Mouse (Mus musculus) gastrocnemius, postnatal 10 days (tissue): ENCODE results near the gene Atf2. TPM values are rescaled to one million over a fixed set of nuclear protein-coding genes. Genes with fewer than 3 reads are reported as not detected.

ENCODE experiments used
- DNase-seq: peaks from one replicate; pipeline ENCODE4 v3.0.0; 2021; ENCODE audit warnings: mixed read lengths
- total RNA-seq, 2 experiments: library from RNA; stranded (reverse); gene quantifications; 2 replicates each; pipeline ENCODE4 v1.2.3; 2021

Gene Atf2
- total RNA-seq, 2 experiments from 2014 or later = 24.4 to 30.6 TPM

GRCm38 (mm10) chr2:73775683-73776310 lies 116.6 kb downstream of the Atf2 start:
- DNase-seq = no peak

GRCm38 (mm10) chr2:73774786-73775682 lies 117.4 kb downstream of the Atf2 start, which contains the start of gene Chn1:
Gene Chn1, minus strand, starts transcription at chr2:73775346.
- peak; percentile 53 for DNase-seq

GRCm38 (mm10) chr2:73772945-73773344 lies 119.5 kb downstream of the Atf2 start:
- no peak for DNase-seq

- no peak for DNase-seq
Measured at GRCm38 (mm10) chr2:73768669-73769068, 123.8 kb downstream of the Atf2 start.

Other genes starting within 250 kb of the Atf2 start
- gene Chn1, start 117.3 kb downstream of the Atf2 start, total RNA-seq = 10 to 100 TPM; 16.4 to 21.6 TPM
- 1,000 to 10,000 TPM; 1,434 to 1,805 TPM for gene Atp5g3, start 18.7 kb upstream of the Atf2 start, total RNA-seq